Mouse (Mus musculus): ENCODE results near the gene Ttc27.

Gene Ttc27

DNA sequence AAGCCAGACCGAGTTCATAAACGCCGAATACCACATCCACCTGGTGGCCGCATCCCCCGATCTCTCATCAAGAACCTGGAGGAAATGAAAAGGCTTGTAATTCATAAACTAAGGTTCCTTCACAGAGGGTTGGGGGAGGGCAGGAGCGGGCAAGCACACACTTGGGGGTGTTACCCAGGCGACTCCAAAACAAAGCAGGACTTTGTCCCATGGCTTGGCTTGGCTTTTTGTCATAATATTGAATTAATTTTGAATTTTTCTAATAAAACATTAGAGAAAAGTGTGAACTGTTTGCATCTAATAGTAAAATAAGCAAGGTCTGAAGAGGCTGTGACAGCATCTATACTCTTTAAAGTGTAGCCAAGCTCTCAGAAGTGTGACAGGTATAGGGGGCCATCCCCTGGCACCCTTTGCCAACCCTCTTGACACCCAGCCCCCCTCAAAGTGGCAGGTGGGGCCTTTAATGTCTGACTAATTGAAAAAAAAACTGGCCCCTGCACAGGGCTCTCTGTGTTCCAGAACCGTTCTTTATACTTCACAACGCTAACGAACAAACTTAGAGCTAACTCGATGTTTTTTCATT, 172.1 kb downstream of the Ttc27 start:
- TF ChIP-seq CTCF (conservative IDR thresholded peaks at IDR 0.05; ENCODE audit: low read length) (no peak), NANOG (IDR thresholded peaks at IDR 0.05; ENCODE audit: borderline replicate concordance, low read length) (no peak), POU5F1 (IDR thresholded peaks at IDR 0.05; ENCODE audit: borderline replicate concordance, low read length) (no peak)
- Histone ChIP-seq H3K4me1 (replicated peaks; ENCODE audit: low read depth, low read length) (no peaks in the 10 kb centered on the region), H3K36me3 (ENCODE audit: insufficient read depth, low read length) (no peaks in the 10 kb centered on the region), H3K27me3 (ENCODE audit: insufficient read depth, low read length) (peaks cover 8% of the 10 kb centered on the region; the same call in 1 of the 2 replicates), H3K9me3 (ENCODE audit: low read length) (no peaks in the 10 kb centered on the region), H3K4me3 (replicated peaks; ENCODE audit: low read length) (no peak overlapping the region)

DNA sequence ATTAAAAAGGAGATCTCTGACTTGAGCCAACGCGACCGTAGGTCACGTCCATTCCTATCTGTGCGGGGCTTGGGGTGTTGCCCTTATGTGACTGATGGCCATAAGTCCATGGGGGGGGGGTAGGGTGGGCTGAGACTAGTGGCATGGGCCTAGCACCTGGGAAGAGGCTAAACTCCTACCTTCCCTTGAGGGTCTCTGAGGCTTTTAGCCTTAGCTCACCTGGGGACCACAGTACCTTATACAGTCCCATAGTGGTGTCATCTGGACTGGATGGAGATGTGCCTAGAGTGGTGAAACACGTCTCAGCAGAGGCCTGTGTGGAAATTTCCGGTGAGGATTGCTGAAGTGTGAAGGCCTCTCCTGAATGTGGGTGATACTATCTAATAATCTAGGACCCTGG, 184.9 kb downstream of the Ttc27 start:
- Histone ChIP-seq H3K4me1 (replicated peaks; ENCODE audit: low read depth, low read length) (peaks cover 2% of the 10 kb centered on the region; the same call in 1 of the 2 replicates), H3K9me3 (ENCODE audit: low read length) (no peaks in the 10 kb centered on the region), H3K27me3 (ENCODE audit: insufficient read depth, low read length) (no peaks in the 10 kb centered on the region), H3K36me3 (ENCODE audit: insufficient read depth, low read length) (no peaks in the 10 kb centered on the region), H3K4me3 (replicated peaks; ENCODE audit: low read length) (no peak overlapping the region)
- no peak for TF ChIP-seq CTCF (conservative IDR thresholded peaks at IDR 0.05; ENCODE audit: low read length)
- no peak for TF ChIP-seq NANOG (IDR thresholded peaks at IDR 0.05; ENCODE audit: borderline replicate concordance, low read length)
- no peak for TF ChIP-seq POU5F1 (IDR thresholded peaks at IDR 0.05; ENCODE audit: borderline replicate concordance, low read length)

DNA sequence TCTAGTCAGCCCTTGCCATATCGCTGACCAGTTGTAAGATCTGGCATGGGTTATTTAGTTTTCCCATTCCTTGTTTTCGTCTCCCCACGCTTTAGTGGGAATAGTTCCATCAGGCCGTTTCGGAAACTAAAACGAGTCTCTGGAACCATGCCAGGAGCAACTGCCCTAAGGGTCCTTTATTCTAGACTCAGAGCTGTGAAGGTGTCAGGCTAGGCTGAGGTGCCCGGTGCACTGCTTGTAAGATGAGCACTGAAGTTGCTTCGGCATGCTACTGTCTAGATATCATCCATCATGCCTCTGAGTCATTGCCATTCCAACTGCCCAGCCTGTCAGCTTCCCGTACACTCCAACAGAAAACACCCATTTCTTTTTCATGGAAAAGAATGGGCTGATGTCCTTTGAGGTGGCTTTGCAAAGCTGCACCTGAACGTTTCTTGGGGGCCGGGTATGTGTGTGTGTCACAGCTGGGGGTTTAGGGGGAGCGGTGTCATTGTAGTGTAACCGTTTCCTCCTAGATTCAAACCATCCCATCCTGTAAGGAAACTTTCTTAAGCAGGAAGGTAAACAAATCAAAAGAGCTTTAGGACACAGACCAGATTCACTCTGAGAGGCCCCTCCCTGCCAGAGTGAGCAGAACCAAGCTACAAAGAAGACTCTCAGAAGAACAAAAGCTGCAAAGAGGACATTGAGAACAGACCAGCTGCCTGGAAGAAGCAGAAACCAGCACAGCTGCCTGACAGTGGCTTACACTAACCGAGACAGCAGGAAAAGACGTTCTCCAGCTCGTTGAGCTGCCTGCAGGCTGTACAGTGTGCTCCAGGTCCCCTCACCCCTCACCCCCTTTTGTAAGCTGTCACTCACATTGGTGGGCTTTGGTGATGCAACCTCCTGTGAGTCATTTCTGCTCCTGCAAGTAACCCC, 186.1 kb downstream of the Ttc27 start:
- Histone ChIP-seq H3K4me1 (replicated peaks; ENCODE audit: low read depth, low read length) (peaks cover 2% of the 10 kb centered on the region; the same call in 1 of the 2 replicates), H3K27me3 (ENCODE audit: insufficient read depth, low read length) (no peaks in the 10 kb centered on the region), H3K4me3 (replicated peaks; ENCODE audit: low read length) (no peak overlapping the region), H3K36me3 (ENCODE audit: insufficient read depth, low read length) (no peaks in the 10 kb centered on the region), H3K9me3 (ENCODE audit: low read length) (no peaks in the 10 kb centered on the region)
- TF ChIP-seq NANOG (IDR thresholded peaks at IDR 0.05; ENCODE audit: borderline replicate concordance, low read length) (no peak), CTCF (conservative IDR thresholded peaks at IDR 0.05; ENCODE audit: low read length) (no peak), POU5F1 (IDR thresholded peaks at IDR 0.05; ENCODE audit: borderline replicate concordance, low read length) (no peak)

DNA sequence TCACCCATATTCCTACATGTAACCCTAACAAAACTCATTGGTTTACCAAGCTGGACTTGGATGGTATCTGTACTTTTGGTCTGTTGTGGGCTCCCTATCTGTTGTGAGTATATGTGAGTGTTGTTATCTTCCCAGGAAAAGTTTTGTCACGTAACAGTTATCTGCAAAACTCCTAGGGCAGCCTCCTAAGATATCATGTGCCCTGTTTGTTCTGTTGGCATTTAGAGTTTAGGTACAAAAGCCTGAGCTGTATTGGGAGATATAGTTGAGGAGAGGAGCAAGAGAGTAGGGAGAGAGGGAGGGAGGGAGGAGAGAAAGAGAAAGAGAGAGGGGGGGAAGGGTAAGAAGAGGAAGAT, 186.8 kb downstream of the Ttc27 start:
- no peak for TF ChIP-seq POU5F1 (IDR thresholded peaks at IDR 0.05; ENCODE audit: borderline replicate concordance, low read length)
- TF ChIP-seq NANOG (IDR thresholded peaks at IDR 0.05; ENCODE audit: borderline replicate concordance, low read length) = no peak
- TF ChIP-seq CTCF (conservative IDR thresholded peaks at IDR 0.05; ENCODE audit: low read length) = no peak
- H3K4me1 ChIP-seq (replicated peaks; ENCODE audit: low read depth, low read length) = peaks cover 2% of the 10 kb centered on the region; the same call in 1 of the 2 replicates
- no peak overlapping the region for H3K4me3 ChIP-seq (replicated peaks; ENCODE audit: low read length)
- no peaks in the 10 kb centered on the region for H3K27me3 ChIP-seq (ENCODE audit: insufficient read depth, low read length)
- no peaks in the 10 kb centered on the region for H3K9me3 ChIP-seq (ENCODE audit: low read length)
- no peaks in the 10 kb centered on the region for H3K36me3 ChIP-seq (ENCODE audit: insufficient read depth, low read length)

DNA sequence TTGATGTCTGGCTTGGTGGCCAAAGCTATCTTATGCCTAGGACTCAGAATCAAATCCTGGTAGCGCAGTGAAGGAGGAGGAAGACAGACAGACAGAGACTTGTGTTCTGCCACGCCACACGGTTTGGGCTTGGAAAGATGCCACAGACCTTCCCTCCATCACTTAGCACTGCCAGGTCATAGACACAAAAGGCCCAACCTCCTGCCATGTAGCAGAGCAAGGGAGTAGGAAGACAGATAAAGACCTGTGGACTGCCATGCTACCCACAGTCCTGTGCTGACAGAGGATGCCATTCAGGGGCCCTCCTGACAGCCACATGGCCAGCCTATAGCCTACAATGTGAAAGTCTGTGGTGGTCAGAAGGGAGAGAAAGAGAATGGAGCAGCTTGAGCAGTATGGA, 187.4 kb downstream of the Ttc27 start:
- Histone ChIP-seq H3K9me3 (ENCODE audit: low read length) (no peaks in the 10 kb centered on the region), H3K4me3 (replicated peaks; ENCODE audit: low read length) (no peak overlapping the region), H3K27me3 (ENCODE audit: insufficient read depth, low read length) (no peaks in the 10 kb centered on the region), H3K4me1 (replicated peaks; ENCODE audit: low read depth, low read length) (peaks cover 2% of the 10 kb centered on the region; the same call in 1 of the 2 replicates), H3K36me3 (ENCODE audit: insufficient read depth, low read length) (no peaks in the 10 kb centered on the region)
- TF ChIP-seq NANOG (IDR thresholded peaks at IDR 0.05; ENCODE audit: borderline replicate concordance, low read length) (no peak), CTCF (conservative IDR thresholded peaks at IDR 0.05; ENCODE audit: low read length) (no peak), POU5F1 (IDR thresholded peaks at IDR 0.05; ENCODE audit: borderline replicate concordance, low read length) (no peak)

DNA sequence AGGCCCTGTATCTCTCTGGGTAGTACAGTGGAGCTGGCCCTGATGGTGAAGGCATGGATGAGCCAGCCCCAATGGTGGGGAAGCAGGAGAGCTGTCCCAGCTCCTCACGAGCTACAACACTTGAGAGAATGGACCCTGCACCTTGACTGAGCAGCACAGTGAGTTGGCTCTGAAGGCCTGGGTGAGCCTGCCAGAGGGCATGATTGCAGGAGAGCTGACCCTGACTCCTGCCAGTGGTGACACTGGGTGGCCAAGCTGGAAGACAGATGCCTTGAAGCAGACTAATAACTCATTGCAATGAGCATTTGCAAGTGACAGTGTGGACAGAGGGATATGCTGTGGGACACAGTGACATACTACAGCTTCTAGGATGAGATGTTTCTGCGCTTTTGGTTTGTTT, 195.5 kb downstream of the Ttc27 start:
- no peak overlapping the region for H3K4me3 ChIP-seq (replicated peaks; ENCODE audit: low read length)
- no peak for TF ChIP-seq CTCF (conservative IDR thresholded peaks at IDR 0.05; ENCODE audit: low read length)
- no peaks in the 10 kb centered on the region for H3K4me1 ChIP-seq (replicated peaks; ENCODE audit: low read depth, low read length)
- H3K27me3 ChIP-seq (ENCODE audit: insufficient read depth, low read length) = peaks cover 14% of the 10 kb centered on the region
- 0 out of 2 replicates have a peak, but pooled peaks cover 3% of the 10 kb centered on the region for H3K9me3 ChIP-seq (ENCODE audit: low read length)
- H3K36me3 ChIP-seq (ENCODE audit: insufficient read depth, low read length) = no peaks in the 10 kb centered on the region

Data from E14TG2a.4 (cell line).